Mouse (Mus musculus): ENCODE data around the gene Ccr1l1.

DNA sequence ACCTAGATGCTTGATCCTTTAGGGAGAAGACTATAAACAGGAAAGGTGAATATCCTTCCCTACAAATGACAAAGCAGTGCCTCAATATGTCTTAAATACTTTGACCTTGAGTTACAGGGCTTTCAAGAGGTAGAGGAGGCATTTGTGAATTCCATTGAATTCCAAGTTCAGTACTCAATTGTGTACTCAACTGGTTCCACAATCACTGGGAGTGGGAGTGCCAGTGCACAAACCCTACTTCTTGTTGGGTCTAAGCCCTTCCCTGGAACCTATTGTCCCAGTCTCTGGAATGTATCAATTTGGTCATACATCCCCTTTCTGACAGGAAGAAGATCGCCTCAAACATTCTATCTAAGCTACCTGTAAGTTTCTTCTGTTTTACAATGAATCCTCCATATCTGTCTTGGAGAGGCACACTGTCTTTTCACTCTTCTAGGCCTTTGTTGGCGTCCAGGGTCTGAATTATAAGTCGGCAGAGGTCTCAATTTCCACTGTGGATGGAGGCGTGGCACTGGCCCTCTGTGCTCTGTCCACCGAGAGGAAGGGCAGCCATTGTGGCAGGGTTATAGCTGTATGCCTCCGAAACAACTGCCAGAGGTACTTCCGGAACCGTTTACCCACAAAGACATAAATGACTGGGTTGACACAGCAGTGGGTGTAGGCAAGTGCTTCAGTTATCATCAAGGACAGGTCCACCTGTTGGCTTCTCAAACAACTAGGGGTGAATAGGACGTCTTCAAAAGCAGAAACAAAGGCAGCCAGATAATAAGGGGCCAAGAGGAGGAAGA, 1.1 kb downstream of the Ccr1l1 start:
- TF ChIP-seq CTCF (IDR thresholded peaks at IDR 0.05; ENCODE audit: low read depth, low read length): no peak
- no peak for TF ChIP-seq POLR2A (IDR thresholded peaks at IDR 0.05; ENCODE audit: borderline replicate concordance, low read depth, low read length)

Data from bone marrow macrophage, adult 2 months (primary cell).